Mouse (Mus musculus): ENCODE data around the gene Mrgpre. TPM values are rescaled to one million over a fixed set of nuclear protein-coding genes. Genes with fewer than 3 reads are reported as not detected.

Mrgpre gene
- polyA plus RNA-seq, 1 experiment: not detected

GRCm38 (mm10) chr7:143733746-143734145 is 50.6 kb downstream of the Mrgpre start:
- no peak overlapping the region for H3K4me3 ChIP-seq (ENCODE audit: insufficient read depth, low read depth, low read length)
- TF ChIP-seq CTCF (IDR thresholded peaks at IDR 0.05; ENCODE audit: insufficient read depth, low read depth, low read length) (no peak), POLR2A (IDR thresholded peaks at IDR 0.05; ENCODE audit: insufficient read depth, low read depth, low read length) (no peak)
- H3K27ac ChIP-seq (ENCODE audit: insufficient read depth, low read depth, low read length): no peak overlapping the region
- H3K4me1 ChIP-seq (ENCODE audit: control insufficient read depth, insufficient read depth, low read length): peaks cover 23% of the 10 kb centered on the region
- WGBS: 61% methylated on average over 4 of the region's 4 CpGs

GRCm38 (mm10) chr7:143729886-143730285 is 54.4 kb downstream of the Mrgpre start:
- 47% methylated on average over 10 of the region's 10 CpGs for WGBS
- no peak overlapping the region for H3K27ac ChIP-seq (ENCODE audit: insufficient read depth, low read depth, low read length)
- TF ChIP-seq CTCF (IDR thresholded peaks at IDR 0.05; ENCODE audit: insufficient read depth, low read depth, low read length) (no peak), POLR2A (IDR thresholded peaks at IDR 0.05; ENCODE audit: insufficient read depth, low read depth, low read length) (no peak)
- peaks cover 19% of the 10 kb centered on the region for H3K4me1 ChIP-seq (ENCODE audit: control insufficient read depth, insufficient read depth, low read length)
- no peak overlapping the region for H3K4me3 ChIP-seq (ENCODE audit: insufficient read depth, low read depth, low read length)

Other genes with a start within 250 kb of the Mrgpre start
- not detected in 2 replicates for gene Nap1l4, start 235.4 kb downstream of the Mrgpre start, polyA plus RNA-seq (2012; ENCODE audit: insufficient read depth, insufficient read length, low replicate concordance, missing spikeins)
- not detected in 2 replicates for gene Cars, start 184.4 kb downstream of the Mrgpre start, polyA plus RNA-seq (2012; ENCODE audit: insufficient read depth, insufficient read length, low replicate concordance, missing spikeins)
- gene Tnfrsf26, start 155.8 kb downstream of the Mrgpre start, polyA plus RNA-seq (2012; ENCODE audit: insufficient read depth, insufficient read length, low replicate concordance, missing spikeins): not detected in 2 replicates
- gene Tnfrsf22, start 134.8 kb downstream of the Mrgpre start, polyA plus RNA-seq (2012; ENCODE audit: insufficient read depth, insufficient read length, low replicate concordance, missing spikeins): not detected in 2 replicates
- gene Tnfrsf23, start 98.6 kb downstream of the Mrgpre start, polyA plus RNA-seq (2012; ENCODE audit: insufficient read depth, insufficient read length, low replicate concordance, missing spikeins): not detected in 2 replicates
- not detected in 2 replicates for gene Osbpl5, start 27.5 kb downstream of the Mrgpre start, polyA plus RNA-seq (2012; ENCODE audit: insufficient read depth, insufficient read length, low replicate concordance, missing spikeins)
- not detected in 2 replicates for gene Mrgprg, start 17.5 kb downstream of the Mrgpre start, polyA plus RNA-seq (2012; ENCODE audit: insufficient read depth, insufficient read length, low replicate concordance, missing spikeins)
- not detected in 2 replicates for gene Nadsyn1, start 38.3 kb upstream of the Mrgpre start, polyA plus RNA-seq (2012; ENCODE audit: insufficient read depth, insufficient read length, low replicate concordance, missing spikeins)
- not detected in 2 replicates for gene Dhcr7, start 38.6 kb upstream of the Mrgpre start, polyA plus RNA-seq (2012; ENCODE audit: insufficient read depth, insufficient read length, low replicate concordance, missing spikeins)
- not detected in 2 replicates for gene Gm498, start 82.3 kb upstream of the Mrgpre start, polyA plus RNA-seq (2012; ENCODE audit: insufficient read depth, insufficient read length, low replicate concordance, missing spikeins)
- gene Shank2, start 217.4 kb upstream of the Mrgpre start, polyA plus RNA-seq (2012; ENCODE audit: insufficient read depth, insufficient read length, low replicate concordance, missing spikeins): 53.3 TPM in 1 of 2 replicates, not detected in the other

All from olfactory bulb, adult 2 months (tissue).